Mouse (Mus musculus): ENCODE results near the gene Phactr2. TPM values are rescaled to one million over a fixed set of nuclear protein-coding genes. Genes with fewer than 3 reads are reported as not detected.

The Phactr2 gene
- total and polyA plus RNA-seq, 3 experiments, result 0.08 to 0.49 (median 0.31) TPM

- Histone ChIP-seq H3K27me3 (replicated peaks) (no peaks in the 10 kb centered on the region), H3K36me3 (replicated peaks in 1 of 2; ENCODE audit: control insufficient read depth in 1 of 2, insufficient read depth in 1 of 2, low read length in 1 of 2) (no peaks in the 10 kb centered on the region), H3K9me3 (replicated peaks; ENCODE audit: low read length) (no peaks in the 10 kb centered on the region), H3K4me2 (ENCODE audit: insufficient read depth, low read depth, poor library complexity, severe bottlenecking) (no peak overlapping the region), H3K27ac (ENCODE audit: insufficient read depth, low read depth) (no peak overlapping the region), H3K4me3 (replicated peaks in 1 of 3; ENCODE audit: low read depth in 2 of 3, low read length in 2 of 3, poor library complexity in 1 of 3) (no peak overlapping the region), H3K79me2 (replicated peaks; ENCODE audit: control insufficient read depth, extremely low read depth, insufficient read depth, poor library complexity, severe bottlenecking) (no peaks in the 10 kb centered on the region), H3K4me1 (ENCODE audit: control insufficient read depth in 1 of 2, insufficient read depth in 2 of 2) (peaks cover 0 to 2% of the 10 kb centered on the region in 2 experiments; a peak in 1 of 4 replicates), H3K9ac (ENCODE audit: insufficient read depth, low read depth) (no peak overlapping the region)
- dilution Hi-C loops (cut with MboI; ENCODE audit: extremely low pct_ligation_motif_present, extremely low pct_unique_long_range_greater_than_20kb, low sequenced_read_pairs), result no loop called here
- DNase-seq (ENCODE audit: extremely low read depth), result no peak
- TF ChIP-seq JUN (IDR thresholded peaks at IDR 0.05; ENCODE audit: insufficient read depth, low read depth, low read length) (no peak), NELFE (IDR thresholded peaks at IDR 0.05; ENCODE audit: low read depth, low read length) (no peak), NRF1 (IDR thresholded peaks at IDR 0.05; ENCODE audit: low read depth, low read length) (no peak), USF2 (conservative IDR thresholded peaks at IDR 0.05; ENCODE audit: low read depth, low read length) (no peak), ELF1 (IDR thresholded peaks at IDR 0.05; ENCODE audit: low read depth, low read length) (no peak)
- in situ Hi-C loops (cut with MboI; ENCODE audit: low pct_ligation_motif_present, low pct_unique_long_range_greater_than_20kb, low sequenced_read_pairs), result no loop called here
Observed at GRCm38 (mm10) chr10:13310075-13310474, 164.1 kb downstream of the Phactr2 start.

- peak; percentile 63 for DNase-seq (ENCODE audit: extremely low read depth)
- Histone ChIP-seq H3K9ac (ENCODE audit: insufficient read depth, low read depth) (no peak overlapping the region), H3K27ac (ENCODE audit: insufficient read depth, low read depth) (peak overlapping the region; percentile 8; the same call in 1 of the 2 replicates), H3K79me2 (replicated peaks; ENCODE audit: control insufficient read depth, extremely low read depth, insufficient read depth, poor library complexity, severe bottlenecking) (no peaks in the 10 kb centered on the region), H3K36me3 (replicated peaks in 1 of 2; ENCODE audit: control insufficient read depth in 1 of 2, insufficient read depth in 1 of 2, low read length in 1 of 2) (no peaks in the 10 kb centered on the region), H3K27me3 (replicated peaks) (no peaks in the 10 kb centered on the region), H3K4me1 (ENCODE audit: control insufficient read depth in 1 of 2, insufficient read depth in 2 of 2) (peaks cover 9 to 29% of the 10 kb centered on the region in 2 experiments), H3K4me2 (ENCODE audit: insufficient read depth, low read depth, poor library complexity, severe bottlenecking) (peak overlapping the region; percentile 74), H3K9me3 (replicated peaks; ENCODE audit: low read length) (no peaks in the 10 kb centered on the region), H3K4me3 (replicated peaks in 1 of 3; ENCODE audit: low read depth in 2 of 3, low read length in 2 of 3, poor library complexity in 1 of 3) (peak overlapping the region in 1 of 3 experiments; percentile 17)
- dilution Hi-C loops (cut with MboI; ENCODE audit: extremely low pct_ligation_motif_present, extremely low pct_unique_long_range_greater_than_20kb, low sequenced_read_pairs) (no loop called here), in situ Hi-C loops (cut with MboI; ENCODE audit: low pct_ligation_motif_present, low pct_unique_long_range_greater_than_20kb, low sequenced_read_pairs) (no loop called here)
- no peak for TF ChIP-seq CHD1 (IDR thresholded peaks at IDR 0.05; ENCODE audit: low read depth, low read length)
- no peak for TF ChIP-seq SIN3A (IDR thresholded peaks at IDR 0.05; ENCODE audit: low read length)
- no peak for TF ChIP-seq RAD21 (IDR thresholded peaks at IDR 0.05; ENCODE audit: low read depth, low read length)
- no peak for TF ChIP-seq TCF12 (IDR thresholded peaks at IDR 0.05; ENCODE audit: low read depth, low read length)
- TF ChIP-seq ZKSCAN1 (IDR thresholded peaks at IDR 0.05; ENCODE audit: borderline replicate concordance, low read depth, low read length), result no peak
- TF ChIP-seq JUN (IDR thresholded peaks at IDR 0.05; ENCODE audit: insufficient read depth, low read depth, low read length), result 0 out of 2 replicates have a peak, but pooled peaks have one; percentile 33
- no peak for TF ChIP-seq USF1 (IDR thresholded peaks at IDR 0.05; ENCODE audit: low read depth, low read length)
- no peak for TF ChIP-seq RCOR1 (conservative IDR thresholded peaks at IDR 0.05; ENCODE audit: low read depth, low read length)
- peak; percentile 67 for TF ChIP-seq ETS1 (conservative IDR thresholded peaks at IDR 0.05; ENCODE audit: low read depth, low read length)
- TF ChIP-seq GABPA (IDR thresholded peaks at IDR 0.05; ENCODE audit: insufficient replicate concordance, low read depth, low read length), result no peak
- no peak for TF ChIP-seq POLR2AphosphoS2 (IDR thresholded peaks at IDR 0.05; ENCODE audit: low read depth, low read length)
- no peak for TF ChIP-seq MAFK (IDR thresholded peaks at IDR 0.05; ENCODE audit: insufficient replicate concordance, low read length)
- TF ChIP-seq MEF2A (IDR thresholded peaks at IDR 0.05; ENCODE audit: borderline replicate concordance, low read depth, low read length), result no peak
- TF ChIP-seq JUND (conservative IDR thresholded peaks at IDR 0.05; ENCODE audit: low read depth, low read length), result peak; percentile 52
- no peak for TF ChIP-seq TBP (conservative IDR thresholded peaks at IDR 0.05; ENCODE audit: low read depth, low read length)
- no peak for TF ChIP-seq MAZ (IDR thresholded peaks at IDR 0.05; ENCODE audit: low read depth, low read length)
- peak; percentile 78 for TF ChIP-seq IRF4 (IDR thresholded peaks at IDR 0.05; ENCODE audit: low read depth, low read length)
- peak; percentile 65 for TF ChIP-seq BHLHE40 (IDR thresholded peaks at IDR 0.05; ENCODE audit: low read depth, low read length)
- no peak for TF ChIP-seq ZC3H11A (IDR thresholded peaks at IDR 0.05; ENCODE audit: low read depth, low read length)
- no peak for TF ChIP-seq MYC (IDR thresholded peaks at IDR 0.05; ENCODE audit: low read depth, low read length)
- TF ChIP-seq ELF1 (IDR thresholded peaks at IDR 0.05; ENCODE audit: low read depth, low read length), result no peak
- no peak for TF ChIP-seq HCFC1 (IDR thresholded peaks at IDR 0.05; ENCODE audit: low read depth, low read length)
- peak; percentile 64 for TF ChIP-seq EP300 (IDR thresholded peaks at IDR 0.05; ENCODE audit: low read length)
- no peak for TF ChIP-seq CHD2 (IDR thresholded peaks at IDR 0.05; ENCODE audit: low read length)
- no peak for TF ChIP-seq NELFE (IDR thresholded peaks at IDR 0.05; ENCODE audit: low read depth, low read length)
- no peak for TF ChIP-seq UBTF (IDR thresholded peaks at IDR 0.05; ENCODE audit: low read depth, low read length)
- TF ChIP-seq POLR2A (IDR thresholded peaks at IDR 0.05; ENCODE audit: low read depth, low read length), result no peak
Observed at GRCm38 (mm10) chr10:13304641-13305241, 169.5 kb downstream of the Phactr2 start.
